Mouse (Mus musculus) heart, postnatal 0 days (tissue): ENCODE data around the gene Dnah17. TPM values are rescaled to one million over a fixed set of nuclear protein-coding genes. Genes with fewer than 3 reads are reported as not detected.

Source experiments
- ATAC-seq: fragments of 200-750 bp; cut with Nextera tagmentation; 2 replicates; pipeline ENCODE4 v1.8.0; 2017; ENCODE audit warnings: low read depth, moderate number of reproducible peaks, moderate library complexity; ENCODE audit not compliant: insufficient read depth
- DNase-seq: peaks from one replicate; pipeline ENCODE4 v3.0.0-alpha.2; 2016; ENCODE audit warnings: low spot score
- H3K27ac ChIP-seq: fragments of 300-500 bp; sonication (generic); 2 replicates; pipeline ENCODE4 v1.5.1; 2014; ENCODE audit warnings: low read depth, mild to moderate bottlenecking
- H3K27me3 ChIP-seq: fragments of 300-500 bp; sonication (generic); 2 replicates; pipeline ENCODE4 v1.6.1; 2014; ENCODE audit warnings: low read length, mixed read lengths; ENCODE audit not compliant: control insufficient read depth, insufficient read depth
- H3K36me3 ChIP-seq: fragments of 300-500 bp; sonication (generic); replicated peaks from 2 replicates; pipeline ENCODE4 v1.6.1; 2014; ENCODE audit warnings: low read length, mixed read lengths; ENCODE audit not compliant: control insufficient read depth, insufficient read depth
- H3K4me1 ChIP-seq: fragments of 300-500 bp; sonication (generic); 2 replicates; pipeline ENCODE4 v1.6.1; 2014; ENCODE audit warnings: antibody characterized with exemption; ENCODE audit not compliant: control insufficient read depth, insufficient read depth
- H3K4me2 ChIP-seq: fragments of 300-500 bp; sonication (generic); 2 replicates; pipeline ENCODE4 v1.6.1; 2014; ENCODE audit warnings: low read depth, mild to moderate bottlenecking, low read length, moderate library complexity
- H3K4me3 ChIP-seq: fragments of 300-500 bp; sonication (generic); 2 replicates; pipeline ENCODE4 v1.5.1; 2014; ENCODE audit warnings: low read depth, low read length
- H3K9ac ChIP-seq: fragments of 300-500 bp; sonication (generic); replicated peaks from 2 replicates; pipeline ENCODE4 v1.6.1; 2014; ENCODE audit warnings: low read depth, low read length, mixed read lengths
- H3K9me3 ChIP-seq: fragments of 300-500 bp; sonication (generic); replicated peaks from 2 replicates; pipeline ENCODE4 v1.6.1; 2016; ENCODE audit warnings: low read length; ENCODE audit not compliant: control insufficient read depth
- CTCF ChIP-seq: IDR thresholded peaks from 2 replicates; pipeline ENCODE4 v1.5.1; 2016; ENCODE audit warnings: antibody characterized with exemption, control low read depth, low read depth
- EP300 ChIP-seq: IDR thresholded peaks from 2 replicates; pipeline ENCODE4 v1.6.1; 2016; ENCODE audit warnings: antibody characterized with exemption, low read depth
- WGBS: fragments of 180-500 bp; shearing (Covaris S2); extraction: QIAGEN DNeasy Blood & Tissue Kit; methylation state at CpG from one replicate; pipeline ENCODE4 v1.1.7; 2014; 5-methylcytosine and 5-hydroxymethylcytosine counted together
- microRNA-seq: library from miRNA; unstranded; fragments of <30 nt; microRNA quantifications from one replicate; pipeline ENCODE4, GENCODE M21; 2016
- polyA plus RNA-seq: library from polyadenylated mRNA; unstranded; fragments of >200 nt; fragmentation: Nextera tagmentation; extraction: Ambion mirVana; gene quantifications from 2 replicates; pipeline ENCODE4 v1.2.1, GENCODE M21; 2015
- total RNA-seq: library from RNA; depleted of rRNA; stranded (reverse); fragments of >200 nt; gene quantifications from 2 replicates; pipeline ENCODE4 v1.2.3, GENCODE M21; 2014; ENCODE audit warnings: low replicate concordance; rRNA removed

Gene Dnah17
- total and polyA plus RNA-seq, 2 experiments from 2014 or later: 0.04 TPM; not detected in 1

DNA sequence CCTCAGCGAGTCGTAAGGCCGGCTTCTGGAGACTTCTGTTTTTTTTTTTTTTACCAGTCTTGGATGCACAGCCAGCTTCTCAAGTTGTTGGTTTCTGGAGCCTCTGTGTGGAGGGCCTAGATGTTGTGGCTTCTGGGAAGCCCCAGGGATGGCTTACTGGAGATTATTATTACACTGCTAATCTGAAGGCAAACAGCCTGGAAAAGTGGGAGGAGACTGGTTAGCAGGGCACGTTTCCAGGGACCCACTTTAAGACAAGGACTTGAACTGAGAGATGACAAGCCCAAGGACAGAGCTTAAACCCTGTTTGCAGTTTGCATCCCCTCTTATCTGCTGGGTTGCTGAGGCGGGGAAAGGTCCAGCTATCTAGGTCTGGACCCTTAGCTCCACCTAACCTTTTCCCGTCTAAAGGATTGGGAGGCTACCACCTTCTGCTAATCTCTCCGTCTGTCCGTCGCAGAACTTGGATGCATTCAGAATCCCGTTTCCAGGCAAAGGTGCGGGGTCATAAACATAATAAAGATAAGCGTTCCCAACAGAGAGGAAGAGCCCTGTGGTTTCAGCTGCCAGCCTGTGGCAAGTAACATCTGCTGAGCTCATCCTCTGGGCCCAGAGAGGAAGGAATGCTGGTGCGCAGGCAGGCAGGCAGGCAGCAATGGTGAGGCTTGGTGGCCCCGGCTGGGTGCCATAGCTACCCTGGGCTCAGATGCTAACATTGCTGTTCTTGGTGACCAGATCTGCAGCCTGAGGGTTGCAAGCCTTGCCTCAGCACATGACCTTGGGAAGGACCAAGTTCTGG lies 155.9 kb downstream of the Dnah17 start:
- ATAC-seq (no peak), DNase-seq (no peak)
- H3K4me1 ChIP-seq: peaks cover 21% of the 10 kb centered on the region
- no peaks in the 10 kb centered on the region for H3K27me3 ChIP-seq
- peak overlapping the region; percentile 11; the same call in 1 of the 2 replicates for H3K27ac ChIP-seq
- no peak overlapping the region for H3K9ac ChIP-seq
- H3K4me2 ChIP-seq: no peak overlapping the region
- 21% methylated on average over 14 of the region's 14 CpGs for WGBS
- no peak overlapping the region for H3K4me3 ChIP-seq
- no peaks in the 10 kb centered on the region for H3K9me3 ChIP-seq
- no peaks in the 10 kb centered on the region for H3K36me3 ChIP-seq
- no peak for TF ChIP-seq CTCF
- TF ChIP-seq EP300: no peak

DNA sequence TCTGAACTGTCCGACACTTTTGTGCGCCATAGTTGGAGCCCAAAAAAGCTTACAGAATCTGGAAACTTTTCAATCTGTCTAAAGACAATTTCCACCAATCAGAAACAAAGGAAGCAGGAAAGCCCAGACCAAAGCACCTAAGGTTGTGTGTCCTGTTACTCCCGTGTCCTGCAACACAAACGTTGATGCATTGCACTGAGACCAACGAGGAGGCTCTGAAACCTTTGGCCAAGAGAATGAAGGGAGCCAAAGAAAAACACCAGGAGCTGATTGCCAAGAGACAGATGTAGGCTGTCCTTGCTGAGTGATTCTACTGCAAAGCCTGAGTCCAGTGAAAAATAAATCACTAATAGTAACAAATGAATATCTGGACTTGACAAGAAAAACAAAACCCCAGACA lies 156.9 kb downstream of the Dnah17 start:
- TF ChIP-seq EP300 (no peak), CTCF (no peak)
- Histone ChIP-seq H3K4me1 (peaks cover 21% of the 10 kb centered on the region), H3K4me3 (no peak overlapping the region), H3K9me3 (no peaks in the 10 kb centered on the region), H3K27ac (no peak overlapping the region), H3K4me2 (no peak overlapping the region), H3K27me3 (no peaks in the 10 kb centered on the region), H3K36me3 (no peaks in the 10 kb centered on the region), H3K9ac (no peak overlapping the region)
- DNase-seq (no peak), ATAC-seq (no peak)
- 41% methylated on average over 5 of the region's 5 CpGs for WGBS

DNA sequence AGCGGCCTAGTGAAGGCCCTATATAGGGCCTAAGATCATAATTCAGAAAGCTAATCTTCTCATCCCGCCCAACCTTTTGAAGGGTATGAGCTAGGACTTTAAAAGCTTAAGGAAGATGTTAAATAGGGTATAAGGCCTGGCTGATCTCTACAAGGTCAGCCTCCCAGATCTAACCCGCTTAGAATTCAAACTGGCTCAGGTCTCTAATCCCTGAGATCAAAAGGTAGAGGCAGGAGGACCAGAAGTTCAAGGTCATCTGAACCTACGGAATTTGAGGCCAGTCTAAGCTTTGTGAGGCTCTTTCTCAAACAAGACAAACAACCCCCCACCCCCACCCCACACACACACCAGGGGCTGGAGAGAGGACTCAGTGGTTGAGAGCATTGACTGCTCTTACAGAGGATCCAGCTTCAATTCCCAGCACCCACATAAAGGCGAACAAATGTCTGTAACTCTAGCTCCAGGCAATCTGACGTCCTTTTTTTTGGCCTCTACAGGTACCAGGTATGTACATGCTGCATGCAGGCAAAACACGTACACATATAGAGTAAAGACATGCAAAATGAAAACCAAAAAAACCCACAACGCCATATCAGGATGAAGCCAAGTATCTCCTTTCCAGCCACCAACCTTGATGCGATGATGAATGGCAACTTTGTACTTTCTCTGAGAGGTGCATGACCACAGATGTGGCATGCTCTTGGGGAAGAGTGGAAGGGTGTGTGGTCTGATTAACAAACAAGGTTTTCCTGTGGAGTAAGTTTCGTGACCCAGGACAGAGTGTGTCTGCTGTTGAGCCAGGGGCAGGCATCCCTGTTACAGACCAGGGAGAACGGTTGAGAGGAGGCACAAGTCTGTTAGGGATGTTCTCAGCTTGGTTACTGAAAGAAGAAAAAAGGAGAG lies 157.5 kb downstream of the Dnah17 start:
- 88% methylated on average over 11 of the region's 11 CpGs for WGBS
- no peak overlapping the region for H3K4me3 ChIP-seq
- H3K4me1 ChIP-seq: peaks cover 27% of the 10 kb centered on the region
- ATAC-seq (no peak), DNase-seq (no peak)
- no peaks in the 10 kb centered on the region for H3K9me3 ChIP-seq
- H3K4me2 ChIP-seq: no peak overlapping the region
- H3K9ac ChIP-seq: no peak overlapping the region
- H3K36me3 ChIP-seq: no peaks in the 10 kb centered on the region
- TF ChIP-seq CTCF (no peak), EP300 (no peak)
- H3K27me3 ChIP-seq: peaks cover 1% of the 10 kb centered on the region; the same call in 1 of the 2 replicates
- H3K27ac ChIP-seq: no peak overlapping the region

Small RNA genes lying within 50 kb of the gene (microRNA-seq; reads per million reads assigned to microRNA genes)
- gene Mir6933: not detected

Other genes starting within 250 kb of the Dnah17 start
- 5.7 and 13.1 TPM in 2 replicates for gene Socs3, start 160.6 kb downstream of the Dnah17 start, total RNA-seq
- gene Socs3, start 160.6 kb downstream of the Dnah17 start, polyA plus RNA-seq: 4.0 and 5.1 TPM in 2 replicates
- gene Pgs1, start 144.3 kb downstream of the Dnah17 start, total RNA-seq: 27.2 and 33.0 TPM in 2 replicates
- gene Pgs1, start 144.3 kb downstream of the Dnah17 start, polyA plus RNA-seq: 20.3 and 21.8 TPM in 2 replicates
- gene Cyth1, start 118.0 kb upstream of the Dnah17 start, total RNA-seq: 49.8 and 50.1 TPM in 2 replicates
- gene Cyth1, start 118.0 kb upstream of the Dnah17 start, polyA plus RNA-seq: 21.4 TPM in 2 replicates
- gene Usp36, start 159.6 kb upstream of the Dnah17 start, total RNA-seq: 10.4 and 18.3 TPM in 2 replicates
- 5.5 and 6.6 TPM in 2 replicates for gene Usp36, start 159.6 kb upstream of the Dnah17 start, polyA plus RNA-seq
- not detected in 2 replicates for gene Cep295nl, start 211.9 kb upstream of the Dnah17 start, total RNA-seq
- 0.19 and 0.31 TPM in 2 replicates for gene Cep295nl, start 211.9 kb upstream of the Dnah17 start, polyA plus RNA-seq
- gene Timp2, start 225.1 kb upstream of the Dnah17 start, total RNA-seq: 77.5 and 78.5 TPM in 2 replicates
- 61.9 and 65.5 TPM in 2 replicates for gene Timp2, start 225.1 kb upstream of the Dnah17 start, polyA plus RNA-seq